Mouse (Mus musculus): ENCODE data around the gene Nol12.

Gene Nol12

GRCm38 (mm10) chr15:78948152-78948725 lies 13.5 kb downstream of the Nol12 start:
- in situ Hi-C loops (cut with MboI; ENCODE audit: low sequenced_read_pairs) = no loop called here

GRCm38 (mm10) chr15:78948883-78949282 lies 14.2 kb downstream of the Nol12 start:
- in situ Hi-C loops (cut with MboI; ENCODE audit: low sequenced_read_pairs) = no loop called here

GRCm38 (mm10) chr15:78955663-78956062 lies 20.9 kb downstream of the Nol12 start:
- in situ Hi-C loops (cut with MboI; ENCODE audit: low sequenced_read_pairs) = no loop called here

- in situ Hi-C loops (cut with MboI; ENCODE audit: low sequenced_read_pairs) = no loop called here
Measured at GRCm38 (mm10) chr15:78956351-78956750, 21.6 kb downstream of the Nol12 start.

- in situ Hi-C loops (cut with MboI; ENCODE audit: low sequenced_read_pairs) = no loop called here
Measured at GRCm38 (mm10) chr15:78957021-78957420, 22.3 kb downstream of the Nol12 start.

- in situ Hi-C loops (cut with MboI; ENCODE audit: low sequenced_read_pairs) = no loop called here
Measured at GRCm38 (mm10) chr15:78959537-78959936, 24.8 kb downstream of the Nol12 start.

GRCm38 (mm10) chr15:78960088-78960487 lies 25.4 kb downstream of the Nol12 start:
- in situ Hi-C loops (cut with MboI; ENCODE audit: low sequenced_read_pairs) = no loop called here

GRCm38 (mm10) chr15:78962885-78963284 lies 28.2 kb downstream of the Nol12 start:
- in situ Hi-C loops (cut with MboI; ENCODE audit: low sequenced_read_pairs) = no loop called here

- in situ Hi-C loops (cut with MboI; ENCODE audit: low sequenced_read_pairs) = no loop called here
Measured at GRCm38 (mm10) chr15:78971626-78972025, 36.9 kb downstream of the Nol12 start.

- in situ Hi-C loops (cut with MboI; ENCODE audit: low sequenced_read_pairs) = no loop called here
Measured at GRCm38 (mm10) chr15:78973950-78974349, 39.2 kb downstream of the Nol12 start.

- in situ Hi-C loops (cut with MboI; ENCODE audit: low sequenced_read_pairs) = no loop called here
Measured at GRCm38 (mm10) chr15:78977676-78978159, 43.0 kb downstream of the Nol12 start.

- in situ Hi-C loops (cut with MboI; ENCODE audit: low sequenced_read_pairs) = no loop called here
Measured at GRCm38 (mm10) chr15:78978875-78979274, 44.1 kb downstream of the Nol12 start.

GRCm38 (mm10) chr15:78980084-78980483 lies 45.4 kb downstream of the Nol12 start:
- in situ Hi-C loops (cut with MboI; ENCODE audit: low sequenced_read_pairs) = no loop called here

- in situ Hi-C loops (cut with MboI; ENCODE audit: low sequenced_read_pairs) = no loop called here
Measured at GRCm38 (mm10) chr15:78982658-78983435, 48.1 kb downstream of the Nol12 start.

GRCm38 (mm10) chr15:78983436-78984285 lies 48.9 kb downstream of the Nol12 start:
- in situ Hi-C loops (cut with MboI; ENCODE audit: low sequenced_read_pairs) = no loop called here

- in situ Hi-C loops (cut with MboI; ENCODE audit: low sequenced_read_pairs) = no loop called here
Measured at GRCm38 (mm10) chr15:78984286-78984778, 49.6 kb downstream of the Nol12 start.

- in situ Hi-C loops (cut with MboI; ENCODE audit: low sequenced_read_pairs) = no loop called here
Measured at GRCm38 (mm10) chr15:78986536-78987220, 51.9 kb downstream of the Nol12 start.

GRCm38 (mm10) chr15:78988499-78988971 lies 53.8 kb downstream of the Nol12 start:
- in situ Hi-C loops (cut with MboI; ENCODE audit: low sequenced_read_pairs) = no loop called here

GRCm38 (mm10) chr15:78989152-78990092 lies 54.7 kb downstream of the Nol12 start:
- in situ Hi-C loops (cut with MboI; ENCODE audit: low sequenced_read_pairs) = no loop called here
